Mouse (Mus musculus) adrenal gland, adult (tissue): ENCODE data around the gene Slc24a1.

Experiments
- DNase-seq, 2 experiments: peaks; one replicate each; pipeline ENCODE4 v3.0.0; 2022 to 2023; ENCODE audit warnings: low spot score in 1 of 2; ENCODE audit not compliant: inconsistent age in 2 of 2

Slc24a1 gene

DNA sequence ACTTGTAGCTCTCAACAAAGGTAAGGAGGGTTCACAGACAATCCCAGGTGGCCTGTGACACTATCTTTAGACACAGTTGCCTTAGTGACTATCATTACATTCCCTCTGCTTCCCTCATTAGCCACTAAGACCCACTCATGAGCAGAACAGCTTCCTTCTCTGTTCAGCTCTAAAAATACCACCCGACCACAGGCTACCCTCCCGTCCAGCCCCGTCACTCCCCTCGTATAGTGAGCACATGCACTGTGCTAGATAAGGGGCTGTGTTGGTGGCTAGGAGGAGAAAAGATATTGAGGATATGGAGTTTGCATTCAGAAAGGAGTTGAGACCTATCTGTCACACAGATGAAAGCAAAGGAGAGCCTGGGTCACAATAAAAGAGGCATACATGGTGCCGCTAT lies 12.9 kb downstream of the Slc24a1 start:
- DNase-seq = no peak

DNA sequence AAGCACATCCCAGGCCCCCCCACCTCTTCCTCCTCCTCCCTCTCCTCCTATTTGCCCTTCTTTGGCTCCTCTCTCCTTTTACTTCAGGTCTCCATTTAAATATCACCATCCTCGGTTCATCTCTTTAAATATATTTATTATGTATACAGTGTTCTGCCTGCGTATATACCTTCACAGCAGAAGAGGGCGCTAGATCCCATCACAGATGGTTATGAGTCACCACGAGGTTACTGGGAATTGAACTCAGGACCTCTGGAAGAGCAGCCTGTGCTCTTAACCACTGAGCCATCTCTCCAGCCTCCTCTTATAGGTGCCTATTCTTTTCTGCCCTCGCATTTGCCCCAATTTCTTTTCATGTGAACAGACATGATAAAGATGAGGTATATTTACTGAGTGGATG lies 13.9 kb downstream of the Slc24a1 start:
- no peak for DNase-seq

DNA sequence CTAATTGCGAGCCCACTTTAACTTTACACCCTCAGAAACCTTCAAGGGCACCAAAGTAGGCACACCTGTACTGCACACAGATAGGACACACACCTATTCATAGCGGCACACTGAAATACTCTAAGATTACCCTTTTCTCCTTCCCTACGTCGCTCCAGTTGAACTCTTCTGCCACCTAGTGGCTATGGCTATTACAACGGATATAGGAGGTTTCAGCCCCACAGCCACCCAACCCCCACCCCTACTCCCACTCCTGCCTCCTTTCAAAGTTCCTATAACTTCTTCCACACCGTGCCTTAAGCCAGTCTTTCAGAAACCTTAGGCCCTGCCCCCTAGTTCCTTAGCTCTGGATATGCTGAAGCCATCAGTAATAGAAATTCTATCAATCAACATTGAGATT lies 14.9 kb downstream of the Slc24a1 start:
- peak; percentile 55 to 89 for DNase-seq

DNA sequence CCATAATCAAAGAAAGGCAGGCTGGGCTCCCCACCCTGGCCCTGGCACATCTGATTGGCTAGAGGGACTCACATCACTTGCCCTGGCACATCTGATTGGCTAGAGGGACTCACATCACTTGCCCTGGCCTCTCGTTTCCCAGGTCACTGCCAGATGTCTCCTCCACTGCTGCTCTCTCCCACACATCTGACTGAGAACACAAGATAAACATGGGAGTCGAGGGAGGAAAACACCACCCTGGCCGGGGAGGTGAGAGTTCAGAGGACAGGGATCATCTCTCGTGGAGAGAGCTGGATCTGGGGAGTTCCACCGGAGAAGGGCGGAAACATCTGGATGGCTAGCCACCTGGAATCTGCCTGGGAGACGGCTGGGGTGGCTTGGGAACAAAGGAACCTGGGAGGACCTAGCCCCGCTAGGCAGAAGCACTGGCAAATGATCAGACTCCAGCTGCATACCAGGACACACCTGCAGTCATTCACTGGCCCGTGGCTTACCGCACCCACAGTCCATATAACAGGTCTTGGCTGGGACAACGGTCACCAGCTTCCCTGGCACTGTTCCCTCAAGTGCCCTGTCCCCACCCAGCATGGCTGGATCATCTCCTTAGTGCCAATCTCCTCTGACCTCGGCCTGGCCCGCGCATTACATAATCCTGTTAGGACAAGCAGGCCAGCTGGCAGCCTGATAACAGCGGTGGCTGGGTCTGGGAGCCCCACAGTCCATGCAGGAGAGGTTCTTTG lies 17.2 kb downstream of the Slc24a1 start:
- DNase-seq = peak; percentile 79 to 92

DNA sequence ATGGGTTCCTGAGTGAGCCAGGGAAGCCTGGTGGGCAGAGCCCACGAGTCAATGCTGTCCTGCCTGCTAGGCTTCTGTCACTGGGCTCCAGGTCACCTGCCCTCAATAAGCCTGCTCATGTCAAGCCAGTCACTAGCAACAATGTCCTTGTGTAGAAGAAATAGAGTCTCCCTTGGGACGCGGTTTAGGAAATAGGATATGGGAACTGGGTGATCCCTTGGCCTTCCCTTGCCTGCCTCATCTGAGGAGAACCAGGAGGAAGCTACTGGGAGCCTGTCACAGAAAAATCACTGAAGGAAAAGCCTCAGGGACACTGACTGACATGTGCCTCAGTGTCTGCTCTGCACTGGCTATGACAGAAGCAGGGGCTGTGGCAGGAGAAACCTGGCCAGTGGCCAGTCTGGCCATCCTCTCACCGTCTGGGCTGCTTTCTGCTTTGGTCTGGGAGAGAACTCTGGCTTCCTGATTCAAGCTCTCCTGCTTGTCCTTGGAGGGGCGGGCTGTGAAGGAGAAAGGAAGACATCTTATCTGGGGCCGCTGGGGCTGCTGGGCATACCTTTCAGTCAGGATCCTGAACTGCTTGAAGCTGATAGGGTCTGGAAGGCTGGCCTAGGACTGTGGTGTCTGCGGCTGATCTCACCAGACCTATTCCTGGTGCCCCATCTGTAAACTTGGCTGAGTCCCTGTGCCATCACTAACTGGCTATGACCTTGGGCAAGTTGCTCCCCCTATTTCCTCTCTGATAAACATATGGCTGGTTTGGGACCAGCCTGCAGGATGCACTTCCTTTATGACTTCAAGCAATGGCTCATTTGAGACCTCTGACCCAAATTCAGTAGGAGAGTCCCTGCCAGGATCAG lies 19.4 kb downstream of the Slc24a1 start:
- DNase-seq = peak in 1 of 2 experiments; percentile 25

DNA sequence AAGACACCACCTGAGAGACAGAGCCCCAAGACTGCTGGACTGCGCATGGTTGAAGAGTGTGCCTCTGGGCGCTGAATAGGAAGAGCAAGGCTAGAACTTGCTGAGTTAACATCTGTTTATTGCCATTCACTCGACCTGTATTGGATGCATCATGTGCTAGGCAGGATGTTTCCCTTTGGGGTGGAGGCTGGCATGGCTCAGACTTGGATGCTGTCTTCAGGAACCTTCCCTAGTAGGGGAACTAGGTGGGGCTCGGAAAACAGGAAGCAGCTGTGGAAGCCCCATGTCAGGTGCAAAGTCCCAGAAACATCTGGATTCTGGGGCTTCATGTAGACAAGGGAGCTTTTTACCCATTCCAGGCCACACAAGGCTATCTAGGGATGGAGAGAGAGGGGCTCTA lies 21.2 kb downstream of the Slc24a1 start:
- no peak for DNase-seq

DNA sequence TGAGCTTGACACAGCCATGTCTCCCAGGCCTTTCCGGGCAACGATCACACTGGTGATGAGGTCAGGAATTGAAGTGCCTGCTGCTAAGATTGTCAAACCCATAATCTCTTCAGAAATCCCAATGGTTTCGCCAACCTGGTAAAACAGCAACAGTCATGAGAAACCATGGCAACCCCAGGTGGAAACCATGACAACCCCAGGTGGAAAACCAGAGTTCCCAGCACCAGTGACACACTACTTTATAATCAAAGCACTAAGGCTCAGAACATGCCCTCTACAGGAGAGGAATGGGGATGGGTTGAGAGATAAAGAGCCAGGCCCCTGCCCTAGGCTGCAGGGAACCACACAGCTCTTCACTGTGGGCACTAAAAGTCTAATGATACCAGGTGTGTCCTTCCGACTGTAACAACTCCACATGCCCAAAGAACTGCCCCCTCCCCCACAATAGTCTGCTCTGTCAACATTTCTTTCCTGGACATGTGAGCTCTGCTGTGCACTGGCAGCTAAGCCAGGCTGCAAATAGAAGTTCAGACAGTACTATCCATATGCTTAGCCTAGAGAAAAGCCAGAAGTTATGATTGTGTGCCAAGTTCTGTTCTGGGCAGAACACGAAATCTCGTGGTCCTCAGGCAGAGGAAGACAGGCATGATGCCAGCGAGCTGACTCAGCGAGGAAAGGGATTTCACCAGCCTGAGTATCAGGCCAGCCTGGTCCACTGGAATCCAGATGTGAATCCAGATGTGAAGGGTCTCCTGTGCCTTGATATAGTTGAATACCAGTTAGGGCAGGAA lies 25.0 kb downstream of the Slc24a1 start:
- DNase-seq = peak; percentile 73 to 78

DNA sequence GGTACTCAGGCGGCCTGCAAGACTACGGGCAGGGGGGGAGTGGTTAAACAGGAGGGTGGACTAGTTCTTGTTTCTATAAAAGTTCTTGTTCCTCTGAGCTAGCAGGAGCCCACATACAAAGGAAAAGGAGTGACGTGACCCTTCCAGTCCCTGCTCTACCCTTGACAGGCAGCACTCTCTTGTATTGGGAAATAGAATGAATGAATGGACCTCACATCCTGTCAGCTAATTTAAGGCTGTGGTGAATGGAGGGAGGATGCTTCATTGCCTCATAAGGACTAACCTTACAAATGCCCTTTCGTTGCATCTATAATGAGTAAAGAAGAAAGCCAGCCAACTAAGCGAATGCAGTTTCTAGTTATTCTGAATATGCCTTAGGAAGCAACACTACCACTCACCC lies 25.6 kb downstream of the Slc24a1 start:
- DNase-seq = no peak

DNA sequence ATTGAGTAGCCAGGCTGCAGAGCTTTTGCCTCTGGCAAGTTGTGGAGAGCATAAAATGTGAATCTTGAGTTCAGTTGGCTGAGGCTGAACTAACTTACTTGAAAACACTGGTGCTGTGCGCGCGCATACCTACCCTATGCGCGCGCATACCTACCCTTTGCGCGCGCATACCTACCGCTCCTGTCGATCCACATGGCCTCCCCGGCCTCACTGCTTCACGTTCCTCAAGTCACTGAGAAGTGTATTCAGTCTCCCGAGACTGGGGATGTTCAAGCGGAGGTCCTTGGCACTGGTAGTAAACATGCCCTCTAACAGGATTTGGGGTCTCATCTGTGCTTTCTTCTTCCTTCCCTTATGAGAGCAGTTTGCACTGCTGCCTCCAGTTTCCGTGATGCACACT lies 32.8 kb downstream of the Slc24a1 start:
- no peak for DNase-seq

DNA sequence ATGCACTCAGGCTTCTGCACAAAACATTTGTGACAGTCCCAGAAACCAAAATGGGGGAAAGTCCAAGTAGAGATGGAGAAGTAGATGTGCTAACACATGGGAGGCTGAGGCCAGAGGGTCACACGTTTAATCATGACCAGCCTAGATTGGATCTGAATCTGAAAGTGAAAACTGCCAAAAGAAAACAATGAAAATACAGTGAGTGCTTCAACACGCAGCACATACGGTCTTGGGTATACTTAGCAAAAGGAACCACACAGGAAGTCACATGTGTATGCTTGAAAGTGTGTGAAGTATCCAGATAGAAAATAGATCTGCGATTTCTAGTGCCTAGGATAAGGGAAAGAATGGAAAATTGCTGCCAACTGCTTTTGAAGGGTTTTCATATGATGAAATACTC lies 36.8 kb downstream of the Slc24a1 start:
- no peak for DNase-seq

DNA sequence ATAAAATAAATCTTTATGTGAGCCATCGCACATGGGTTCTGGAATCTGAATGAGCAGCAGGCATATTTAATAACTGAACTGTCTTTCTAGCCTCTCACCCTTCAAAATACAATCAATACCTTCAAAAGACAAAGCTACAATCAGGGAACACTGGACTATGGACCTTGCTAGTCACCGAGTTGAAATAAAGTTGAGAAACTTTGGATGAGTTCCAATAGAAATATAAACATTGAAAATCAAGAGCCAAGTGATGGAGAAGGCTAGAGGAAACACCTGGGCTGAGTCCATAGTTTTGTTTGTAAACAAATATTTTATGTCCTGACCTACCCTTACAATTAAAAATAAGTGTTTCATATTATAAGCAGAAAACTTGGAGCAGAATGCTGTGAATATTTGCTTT lies 37.4 kb downstream of the Slc24a1 start:
- DNase-seq = no peak

DNA sequence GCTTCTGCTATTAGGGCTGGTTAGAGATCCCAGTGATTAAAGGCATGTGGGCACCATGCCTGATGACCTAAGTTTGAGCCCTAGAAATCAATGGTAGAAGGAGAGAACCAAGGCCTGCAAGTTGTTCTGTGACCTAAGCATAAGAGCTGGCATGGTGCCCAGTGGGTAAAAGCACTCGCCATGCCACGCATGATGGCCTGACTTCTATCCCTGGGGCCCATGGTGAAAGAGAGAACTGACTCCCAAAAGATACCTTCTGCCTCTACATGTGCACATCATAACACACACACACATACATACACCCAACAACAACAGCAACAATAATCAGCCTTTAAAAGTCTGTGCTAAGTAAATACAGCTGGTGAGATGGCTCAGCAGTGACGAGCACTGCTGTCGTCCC lies 38.0 kb downstream of the Slc24a1 start:
- peak in 1 of 2 experiments; percentile 36 for DNase-seq

DNA sequence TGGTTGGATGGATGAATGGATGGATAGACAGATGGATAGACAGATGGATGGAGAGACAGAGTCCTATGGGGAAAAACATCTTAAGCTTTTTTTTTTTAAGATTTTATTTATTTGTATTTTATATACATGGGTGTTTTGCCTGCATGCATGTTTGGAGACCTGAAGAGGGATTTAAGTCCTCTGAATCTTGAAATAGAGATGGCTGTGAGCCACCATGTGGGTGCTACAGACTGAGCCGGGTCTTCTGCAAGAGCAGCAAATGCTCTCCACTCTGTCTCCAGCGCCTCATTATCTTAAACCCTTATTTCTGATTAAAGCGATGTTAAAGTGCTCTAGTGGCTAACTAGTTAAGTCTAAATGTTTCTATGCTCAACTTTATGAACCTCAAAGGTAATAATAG lies 44.0 kb downstream of the Slc24a1 start:
- DNase-seq = no peak

DNA sequence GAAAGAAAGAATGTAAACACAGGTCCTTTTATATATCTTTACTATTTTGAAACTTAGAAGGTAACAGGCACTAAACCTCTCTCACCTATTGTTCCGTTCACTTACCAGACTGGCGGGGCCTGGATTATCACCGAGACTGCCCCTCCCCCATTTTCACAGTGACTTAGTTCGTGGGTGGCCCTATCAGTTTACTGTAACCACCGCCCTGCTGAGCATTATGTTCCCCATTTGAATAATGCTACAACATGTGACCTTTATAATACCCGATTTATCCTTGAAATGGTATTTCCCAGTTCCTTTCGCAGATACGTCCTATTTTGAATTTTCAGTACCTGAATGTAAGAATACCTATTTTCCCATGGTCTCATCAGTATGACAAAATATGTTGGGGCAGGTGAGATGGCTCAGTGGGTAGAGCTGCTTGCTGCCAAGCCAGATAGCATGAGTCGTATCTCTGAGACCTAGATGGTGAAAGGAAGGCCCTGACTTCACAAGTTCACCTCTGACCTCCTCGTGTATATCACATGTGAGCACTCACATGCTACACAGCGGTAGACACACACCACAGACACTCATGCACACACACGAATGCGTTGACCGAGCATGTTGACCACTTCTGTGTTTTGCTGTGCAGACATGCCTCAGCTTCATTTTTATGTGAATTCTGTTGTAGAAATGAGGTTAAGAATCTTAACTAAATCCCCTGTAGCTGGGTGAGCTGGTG lies 46.3 kb downstream of the Slc24a1 start:
- no peak for DNase-seq

DNA sequence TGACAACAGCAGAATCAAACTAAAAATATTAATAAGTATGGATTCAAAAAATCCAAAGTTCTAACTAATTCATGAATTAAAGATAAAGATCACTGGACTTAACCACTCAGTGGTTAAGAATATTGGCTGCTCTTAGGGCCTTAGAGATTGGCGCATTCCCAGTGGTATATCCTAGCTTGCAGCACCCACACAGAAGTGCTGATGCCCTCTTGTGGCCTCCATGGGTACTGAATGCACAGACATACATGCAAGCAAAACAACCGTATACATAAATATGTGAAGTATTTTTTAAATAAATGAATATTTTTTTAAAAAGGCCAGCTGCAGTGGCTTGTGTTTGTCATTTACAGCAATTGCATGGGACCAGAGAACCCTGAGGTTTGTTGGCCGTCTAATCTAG lies 48.0 kb downstream of the Slc24a1 start:
- peak; percentile 59 to 88 for DNase-seq

DNA sequence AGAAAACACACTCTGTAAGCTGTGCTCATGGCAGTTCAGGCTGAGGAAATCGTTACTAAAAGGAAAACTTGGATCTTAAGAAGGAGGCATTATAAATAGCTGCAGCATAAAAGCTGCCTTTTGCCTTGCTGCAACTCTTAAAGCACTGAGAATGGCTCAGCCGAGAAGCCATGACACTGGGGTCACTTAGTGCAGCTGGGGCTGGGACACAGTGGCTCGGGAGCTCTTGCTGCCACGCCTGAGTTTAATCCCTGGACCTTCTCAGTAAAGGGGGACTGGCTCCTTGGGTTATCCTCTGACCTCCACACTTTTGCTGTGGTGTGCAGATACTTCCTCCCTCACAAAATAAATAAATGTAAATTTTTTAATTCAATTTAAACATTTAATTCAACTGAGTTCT lies 48.5 kb downstream of the Slc24a1 start:
- no peak for DNase-seq

DNA sequence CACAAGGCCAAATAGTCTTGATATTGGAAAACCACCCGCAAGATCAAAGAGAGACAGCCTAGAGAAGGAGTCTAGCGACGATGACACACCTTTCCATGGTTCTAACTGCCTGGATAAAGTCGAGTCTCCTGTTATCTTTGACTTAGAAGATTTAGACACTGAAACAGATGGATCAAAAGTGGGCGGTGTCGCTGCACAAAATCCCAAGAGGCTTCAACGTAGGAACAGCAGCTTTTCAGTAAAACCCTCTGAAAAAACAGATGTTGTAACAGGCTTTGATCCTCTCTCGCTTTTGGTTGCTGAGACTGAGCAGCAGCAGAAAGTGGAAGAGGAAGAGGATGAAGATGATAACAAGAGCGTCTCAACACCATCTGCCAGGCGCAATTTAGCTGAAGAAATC lies 54.8 kb downstream of the Slc24a1 start:
- no peak for DNase-seq

DNA sequence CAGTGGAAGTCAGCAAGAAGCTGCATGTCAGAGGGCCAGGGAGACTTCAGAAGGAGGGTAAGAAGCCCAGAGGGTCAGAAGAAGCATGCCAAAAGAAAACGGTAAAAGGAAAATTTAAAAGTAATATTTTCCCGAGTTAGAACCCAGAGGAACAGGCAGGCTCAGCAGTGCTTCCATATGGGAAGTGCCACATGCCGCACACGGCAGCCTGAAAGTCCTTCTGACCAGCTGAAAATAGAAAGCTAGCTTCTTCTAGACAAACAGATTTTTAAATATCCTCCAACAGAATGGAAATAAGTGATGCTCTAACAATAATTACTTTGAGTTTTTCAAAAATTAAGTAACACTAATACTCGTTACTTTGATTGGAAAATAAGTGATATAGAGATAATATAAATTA lies 65.4 kb downstream of the Slc24a1 start:
- no peak for DNase-seq
